19 mouse cellular contexts compared by ENCODE assay signal in genomic region chr13:30738310-30738840, GRCm38 (mm10). TPM values are rescaled to one million over a fixed set of nuclear protein-coding genes. Genes with fewer than 3 reads are reported as not detected.
DNase-seq lines count a peak whose midpoint lies in the region; ATAC-seq and TF ChIP-seq lines count a peak whose summit lies in the region.
"Had no signal": no experiment of that assay in that cellular context is flagged by ENCODE, and none has a peak within 500 bp of the region (broad histone marks: within the 10 kb centered on the region; RNA-seq: fewer than 3 reads in every experiment).

No protein-coding gene starts in this region.

- DNase-seq in CH12.LX (ENCODE audit: extremely low read depth) = no peak
- peak; percentile 40 to 51 for DNase-seq in monocyte, adult 2 months (ENCODE audit: low read depth in 1 of 2, low spot score in 2 of 2)
- no peak for DNase-seq in hindbrain, postnatal 0 days (ENCODE audit: low spot score)
- DNase-seq in kidney, postnatal 4 days = no peak
- DNase-seq: adrenal gland, adult 8-10 months; adrenal gland, postnatal 36 days; cerebellum, adult 11 months; cerebellum, adult 8-10 months; cerebellum, postnatal 14 days; gastrocnemius, postnatal 10 days had no signal

- peak overlapping the region; percentile 50 for H3K9ac ChIP-seq in CH12.LX (ENCODE audit: insufficient read depth, low read depth)
- no peak overlapping the region for H3K9ac ChIP-seq in hindbrain, postnatal 0 days (replicated peaks; ENCODE audit: low read length)
- H3K9ac ChIP-seq in forebrain, embryonic 15.5 days (replicated peaks) = no peak overlapping the region
- H3K9ac ChIP-seq: embryonic facial prominence, embryonic 13.5 days; forebrain, embryonic 12.5 days; heart, embryonic 12.5 days; hindbrain, embryonic 12.5 days; intestine, embryonic 15.5 days had no signal

- in situ Hi-C loops in CH12.LX (cut with MboI; ENCODE audit: low pct_ligation_motif_present, low pct_unique_long_range_greater_than_20kb, low sequenced_read_pairs) = no loop called here

- TF ChIP-seq POLR2A in CH12.LX (IDR thresholded peaks at IDR 0.05; ENCODE audit: low read depth, low read length) = no peak; the same call in 1 of the 2 replicates

- dilution Hi-C loops in CH12.LX (cut with MboI; ENCODE audit: extremely low pct_ligation_motif_present, extremely low pct_unique_long_range_greater_than_20kb, low sequenced_read_pairs) = no loop called here

- no peaks in the 10 kb centered on the region for H3K36me3 ChIP-seq in CH12.LX (replicated peaks in 1 of 2; ENCODE audit: control insufficient read depth in 1 of 2, insufficient read depth in 1 of 2, low read length in 1 of 2)
- no peaks in the 10 kb centered on the region for H3K36me3 ChIP-seq in macrophage (ENCODE audit: inconsistent target)
- H3K36me3 ChIP-seq in hindbrain, postnatal 0 days (ENCODE audit: insufficient read depth, low read length) = no peaks in the 10 kb centered on the region
- H3K36me3 ChIP-seq in forebrain, embryonic 15.5 days = no peaks in the 10 kb centered on the region
- H3K36me3 ChIP-seq: embryonic facial prominence, embryonic 13.5 days; forebrain, embryonic 12.5 days; heart, embryonic 12.5 days; hindbrain, embryonic 12.5 days; intestine, embryonic 15.5 days had no signal

- TF ChIP-seq EP300 in CH12.LX (IDR thresholded peaks at IDR 0.05; ENCODE audit: low read length) = no peak

- peak overlapping the region; percentile 53 for H3K4me2 ChIP-seq in CH12.LX (ENCODE audit: insufficient read depth, low read depth, poor library complexity, severe bottlenecking)
- H3K4me2 ChIP-seq in hindbrain, postnatal 0 days (ENCODE audit: low read depth, low read length) = no peak overlapping the region
- no peak overlapping the region for H3K4me2 ChIP-seq in forebrain, embryonic 15.5 days (replicated peaks)
- H3K4me2 ChIP-seq: embryonic facial prominence, embryonic 13.5 days; forebrain, embryonic 12.5 days; heart, embryonic 12.5 days; hindbrain, embryonic 12.5 days; intestine, embryonic 15.5 days had no signal

- TF ChIP-seq CTCF in CH12.LX (conservative IDR thresholded peaks at IDR 0.05 in 1 of 2, IDR thresholded peaks at IDR 0.05 in 1 of 2; ENCODE audit: low read depth in 2 of 2, low read length in 2 of 2) = no peak
- TF ChIP-seq CTCF in hindbrain, postnatal 0 days (IDR thresholded peaks at IDR 0.05; ENCODE audit: low read depth) = no peak

- peak overlapping the region; percentile 95 for H3K27ac ChIP-seq in CH12.LX (ENCODE audit: insufficient read depth, low read depth)
- H3K27ac ChIP-seq in macrophage = peak overlapping the region; percentile 48
- no peak overlapping the region for H3K27ac ChIP-seq in hindbrain, postnatal 0 days
- H3K27ac ChIP-seq in forebrain, embryonic 15.5 days (replicated peaks) = no peak overlapping the region
- H3K27ac ChIP-seq: embryonic facial prominence, embryonic 13.5 days; forebrain, embryonic 12.5 days; hindbrain, embryonic 12.5 days; intestine, embryonic 15.5 days had no signal

- no peak for TF ChIP-seq RAD21 in CH12.LX (IDR thresholded peaks at IDR 0.05; ENCODE audit: low read depth, low read length)

- peaks cover 51 to 89% of the 10 kb centered on the region in 2 experiments for H3K4me1 ChIP-seq in CH12.LX (ENCODE audit: control insufficient read depth in 1 of 2, insufficient read depth in 2 of 2)
- H3K4me1 ChIP-seq in hindbrain, postnatal 0 days (ENCODE audit: insufficient read depth, low read length) = no peaks in the 10 kb centered on the region
- no peaks in the 10 kb centered on the region for H3K4me1 ChIP-seq in forebrain, embryonic 15.5 days
- H3K4me1 ChIP-seq: embryonic facial prominence, embryonic 13.5 days; forebrain, embryonic 12.5 days; heart, embryonic 12.5 days; hindbrain, embryonic 12.5 days; intestine, embryonic 15.5 days had no signal

- H3K79me2 ChIP-seq in CH12.LX (replicated peaks; ENCODE audit: control insufficient read depth, extremely low read depth, insufficient read depth, poor library complexity, severe bottlenecking) (no peaks in the 10 kb centered on the region), macrophage (ENCODE audit: inconsistent target) (no peaks in the 10 kb centered on the region)

- WGBS in macrophage (ENCODE audit: missing documents) = 56% methylated on average over 4 of the region's 4 CpGs
- WGBS in hindbrain, postnatal 0 days = 84% methylated on average over 4 of the region's 4 CpGs
- WGBS in forebrain, embryonic 15.5 days = 89% methylated on average over 4 of the region's 4 CpGs

- no peak overlapping the region for H3K4me3 ChIP-seq in CH12.LX (replicated peaks in 1 of 3; ENCODE audit: low read depth in 2 of 3, low read length in 2 of 3, poor library complexity in 1 of 3)
- no peak overlapping the region for H3K4me3 ChIP-seq in macrophage (ENCODE audit: inconsistent target)
- H3K4me3 ChIP-seq in hindbrain, postnatal 0 days (ENCODE audit: low read length) = no peak overlapping the region
- H3K4me3 ChIP-seq in forebrain, embryonic 15.5 days = no peak overlapping the region
- H3K4me3 ChIP-seq: embryonic facial prominence, embryonic 13.5 days; forebrain, embryonic 12.5 days; heart, embryonic 12.5 days; hindbrain, embryonic 12.5 days; intestine, embryonic 15.5 days had no signal

- peak; percentile 68 for ATAC-seq in common myeloid progenitor, adult 5-6 weeks (replicated peaks; ENCODE audit: low read depth, poor library complexity, severe bottlenecking)
- ATAC-seq in hindbrain, postnatal 0 days = no peak
- ATAC-seq in forebrain, embryonic 15.5 days (replicated peaks) = no peak
- ATAC-seq: hindbrain, embryonic 16.5 days; intestine, embryonic 15.5 days had no signal

- peaks cover 2% of the 10 kb centered on the region for H3K9me3 ChIP-seq in CH12.LX (replicated peaks; ENCODE audit: low read length)
- H3K9me3 ChIP-seq in hindbrain, postnatal 0 days (ENCODE audit: low read length) = no peaks in the 10 kb centered on the region
- no peaks in the 10 kb centered on the region for H3K9me3 ChIP-seq in forebrain, embryonic 15.5 days
- H3K9me3 ChIP-seq: embryonic facial prominence, embryonic 13.5 days; forebrain, embryonic 12.5 days; heart, embryonic 12.5 days; hindbrain, embryonic 12.5 days; intestine, embryonic 15.5 days had no signal

- no peaks in the 10 kb centered on the region for H3K27me3 ChIP-seq in CH12.LX (replicated peaks)
- no peaks in the 10 kb centered on the region for H3K27me3 ChIP-seq in hindbrain, postnatal 0 days (ENCODE audit: insufficient read depth, low read length)
- no peaks in the 10 kb centered on the region for H3K27me3 ChIP-seq in forebrain, embryonic 15.5 days
- H3K27me3 ChIP-seq: embryonic facial prominence, embryonic 13.5 days; forebrain, embryonic 12.5 days; hindbrain, embryonic 12.5 days; intestine, embryonic 15.5 days had no signal

TF ChIP-seq in CH12.LX, 34 proteins besides CTCF, POLR2A, EP300 and RAD21:
- TF ChIP-seq POLR2AphosphoS2 (IDR thresholded peaks at IDR 0.05; ENCODE audit: low read depth, low read length) (0 out of 2 replicates have a peak, but pooled peaks have one; percentile 44), UBTF (IDR thresholded peaks at IDR 0.05; ENCODE audit: low read depth, low read length) (no peak), TCF12 (IDR thresholded peaks at IDR 0.05; ENCODE audit: low read depth, low read length) (0 out of 2 replicates have a peak, but pooled peaks have one; percentile 41), ZC3H11A (IDR thresholded peaks at IDR 0.05; ENCODE audit: low read depth, low read length) (no peak), MEF2A (IDR thresholded peaks at IDR 0.05; ENCODE audit: borderline replicate concordance, low read depth, low read length) (no peak), ZNF384 (IDR thresholded peaks at IDR 0.05; ENCODE audit: low read depth, low read length) (no peak), TBP (conservative IDR thresholded peaks at IDR 0.05; ENCODE audit: low read depth, low read length) (no peak), MAFK (IDR thresholded peaks at IDR 0.05; ENCODE audit: insufficient replicate concordance, low read length) (no peak), MYC (IDR thresholded peaks at IDR 0.05; ENCODE audit: low read depth, low read length) (0 out of 2 replicates have a peak, but pooled peaks have one; percentile 26), KAT2A (IDR thresholded peaks at IDR 0.05; ENCODE audit: insufficient replicate concordance, low read length) (no peak), ETS1 (conservative IDR thresholded peaks at IDR 0.05; ENCODE audit: low read depth, low read length) (peak; percentile 39), IRF4 (IDR thresholded peaks at IDR 0.05; ENCODE audit: low read depth, low read length) (peak; percentile 55), MXI1 (IDR thresholded peaks at IDR 0.05; ENCODE audit: low read depth, low read length) (no peak), BHLHE40 (IDR thresholded peaks at IDR 0.05; ENCODE audit: low read depth, low read length) (0 out of 2 replicates have a peak, but pooled peaks have one; percentile 16), CHD2 (IDR thresholded peaks at IDR 0.05; ENCODE audit: low read length) (no peak), NRF1 (IDR thresholded peaks at IDR 0.05; ENCODE audit: low read depth, low read length) (no peak), E2F4 (IDR thresholded peaks at IDR 0.05; ENCODE audit: insufficient replicate concordance, low read depth, low read length) (no peak)

RNA-seq across cellular contexts. Expression of gene Irf4, which starts 10.7 kb away (rescaled TPM):
- total RNA-seq in CH12.LX (2012; rRNA removed) = 115 and 138 TPM in 2 replicates
- 122 and 142 TPM in 2 replicates for total RNA-seq in CH12.LX (2014; rRNA removed)
- polyA plus RNA-seq in CH12.LX (2012; ENCODE audit: insufficient read length, low read depth) = 74.5 and 81.7 TPM in 2 replicates
- total RNA-seq in common myeloid progenitor, adult 5-6 weeks (2017) = 0.50 and 7.2 TPM in 2 replicates
- total RNA-seq in macrophage (2018; cell fraction: chromatin; rRNA removed) = 10 to 100 TPM in 4 of 26 experiments, 1 to 10 TPM in 12, under 1 TPM in 9, not detected in 1; 0.26 to 26.4 (median 1.6) TPM
- total RNA-seq in macrophage (2018; cell fraction: cytosol; rRNA removed) = 10 to 100 TPM in 2 of 26 experiments, 1 to 10 TPM in 14, under 1 TPM in 10; 0.37 to 17.3 (median 2.1) TPM
- total RNA-seq in macrophage (2018; cell fraction: nucleus; rRNA removed) = 10 to 100 TPM in 5 of 26 experiments, 1 to 10 TPM in 16, under 1 TPM in 5; 0.55 to 21.8 (median 3.1) TPM
- polyA plus RNA-seq in macrophage (2018) = 0.88 to 1.5 TPM (median 1.2 TPM) in 3 replicates
- total RNA-seq in hindbrain, postnatal 0 days (2014; rRNA removed) = not detected in 2 replicates
- 0.06 and 0.08 TPM in 2 replicates for polyA plus RNA-seq in hindbrain, postnatal 0 days (2015; fragmentation: Nextera tagmentation; extraction: Ambion mirVana)
- 0.06 and 0.23 TPM in 2 replicates for polyA plus RNA-seq in forebrain, embryonic 15.5 days (2015; fragmentation: Nextera tagmentation; extraction: Ambion mirVana)

Comparison
In these comparisons a context has a peak if more than half of its experiments do, and no peak if none do; other contexts are left out.
1. DNase-seq: peak in monocyte, adult 2 months (2 of 2); none in CH12.LX (single experiment), hindbrain, postnatal 0 days (single experiment) and kidney, postnatal 4 days (0 of 2).
2. H3K27ac ChIP-seq: peak in CH12.LX (single experiment) and macrophage (single experiment); none in hindbrain, postnatal 0 days (single experiment) and forebrain, embryonic 15.5 days (single experiment).
3. RNA of gene Irf4, which starts 10.7 kb away (polyA plus RNA-seq): 74.5 to 81.7 TPM in CH12.LX; 0.88 to 1.5 TPM in macrophage, 0.06 to 0.23 TPM in forebrain, embryonic 15.5 days and 0.06 to 0.08 TPM in hindbrain, postnatal 0 days; every median in the first group is over 10 times any median in the second.